Mouse (Mus musculus): ENCODE data around the gene Arhgap11a. TPM values are rescaled to one million over a fixed set of nuclear protein-coding genes. Genes with fewer than 3 reads are reported as not detected.

Gene Arhgap11a
- polyA plus RNA-seq, 1 experiment from 2014 or later = 27.0 TPM

GRCm38 (mm10) chr2:113839488-113839887, 9.0 kb downstream of the Arhgap11a start:
- Histone ChIP-seq H3K4me1 (no peaks in the 10 kb centered on the region), H3K4me3 (no peak overlapping the region), H3K9me3 (no peaks in the 10 kb centered on the region), H3K4me2 (replicated peaks) (no peak overlapping the region), H3K27me3 (no peaks in the 10 kb centered on the region), H3K27ac (no peak overlapping the region), H3K36me3 (peaks cover 65% of the 10 kb centered on the region), H3K9ac (no peak overlapping the region)
- WGBS = 79% methylated on average over 4 of the region's 4 CpGs
- no peak for ATAC-seq (ENCODE audit: low FRiP score, low read depth)

GRCm38 (mm10) chr2:113835219-113835618, 13.2 kb downstream of the Arhgap11a start:
- no peak for ATAC-seq (ENCODE audit: low FRiP score, low read depth)
- H3K9ac ChIP-seq = no peak overlapping the region; the same call in 1 of the 2 replicates
- H3K27ac ChIP-seq = no peak overlapping the region
- 95% methylated on average over 3 of the region's 3 CpGs for WGBS
- no peaks in the 10 kb centered on the region for H3K9me3 ChIP-seq
- H3K4me3 ChIP-seq = no peak overlapping the region
- no peak overlapping the region for H3K4me2 ChIP-seq (replicated peaks)
- H3K36me3 ChIP-seq = peaks cover 58% of the 10 kb centered on the region
- no peaks in the 10 kb centered on the region for H3K27me3 ChIP-seq
- no peaks in the 10 kb centered on the region for H3K4me1 ChIP-seq

- H3K4me1 ChIP-seq = peaks cover 11% of the 10 kb centered on the region
- peak within 1 kb of the TSS; percentile 35; the same call in 1 of the 2 replicates for H3K9ac ChIP-seq
- H3K4me3 ChIP-seq = peak within 1 kb of the TSS; percentile 36
- H3K9me3 ChIP-seq = no peaks in the 10 kb centered on the region
- H3K4me2 ChIP-seq (replicated peaks) = peak within 1 kb of the TSS; percentile 62
- ATAC-seq (ENCODE audit: low FRiP score, low read depth) = peak; percentile 89
- peaks cover 5% of the 10 kb centered on the region; the same call in 1 of the 2 replicates for H3K27me3 ChIP-seq
- 12% methylated on average over 23 of the region's 23 CpGs for WGBS
- no peak within 1 kb of the TSS for H3K27ac ChIP-seq
- H3K36me3 ChIP-seq = peaks cover 25% of the 10 kb centered on the region
Observed at GRCm38 (mm10) chr2:113828943-113829882, 19.2 kb downstream of the Arhgap11a start, which contains the start of gene Scg5. Scg5 (minus strand) TSS chr2:113829121.

- no peak overlapping the region for H3K27ac ChIP-seq
Observed at GRCm38 (mm10) chr2:113828086-113828942, 20.1 kb downstream of the Arhgap11a start.

GRCm38 (mm10) chr2:113823909-113824308, 24.6 kb downstream of the Arhgap11a start:
- ATAC-seq (ENCODE audit: low FRiP score, low read depth) = no peak
- Histone ChIP-seq H3K9ac (no peak overlapping the region), H3K4me1 (peaks cover 5% of the 10 kb centered on the region), H3K27ac (no peak overlapping the region), H3K4me3 (no peak overlapping the region), H3K36me3 (no peaks in the 10 kb centered on the region), H3K9me3 (no peaks in the 10 kb centered on the region), H3K27me3 (peaks cover 5% of the 10 kb centered on the region; the same call in 1 of the 2 replicates), H3K4me2 (replicated peaks) (no peak overlapping the region)
- 0% methylated on average over 2 of the region's 2 CpGs for WGBS

More at GRCm38 (mm10) chr2:113828086-113828942, 20.1 kb downstream of the Arhgap11a start:
- no peaks in the 10 kb centered on the region for H3K9me3 ChIP-seq
- peak overlapping the region; percentile 35; the same call in 1 of the 2 replicates for H3K9ac ChIP-seq
- peak overlapping the region; percentile 36 for H3K4me3 ChIP-seq
- H3K36me3 ChIP-seq = peaks cover 16% of the 10 kb centered on the region
- ATAC-seq (ENCODE audit: low FRiP score, low read depth) = no peak; the same call in 1 of the 2 replicates
- peaks cover 5% of the 10 kb centered on the region; the same call in 1 of the 2 replicates for H3K27me3 ChIP-seq
- peak overlapping the region; percentile 62 for H3K4me2 ChIP-seq (replicated peaks)
- H3K4me1 ChIP-seq = peaks cover 11% of the 10 kb centered on the region
- WGBS = 21% methylated on average over 17 of the region's 17 CpGs

GRCm38 (mm10) chr2:113822367-113822766, 26.1 kb downstream of the Arhgap11a start:
- H3K4me1 ChIP-seq = no peaks in the 10 kb centered on the region
- no peaks in the 10 kb centered on the region for H3K27me3 ChIP-seq
- ATAC-seq (ENCODE audit: low FRiP score, low read depth) = no peak
- no peak overlapping the region for H3K4me3 ChIP-seq
- H3K27ac ChIP-seq = no peak overlapping the region
- no peak overlapping the region for H3K9ac ChIP-seq
- no peak overlapping the region for H3K4me2 ChIP-seq (replicated peaks)
- no peaks in the 10 kb centered on the region for H3K9me3 ChIP-seq
- WGBS = 94% methylated on average over 8 of the region's 8 CpGs
- no peaks in the 10 kb centered on the region for H3K36me3 ChIP-seq

- no peaks in the 10 kb centered on the region for H3K4me1 ChIP-seq
- H3K9ac ChIP-seq = no peak overlapping the region
- WGBS = 60% methylated on average over 12 of the region's 12 CpGs
- H3K27ac ChIP-seq = no peak overlapping the region
- H3K9me3 ChIP-seq = no peaks in the 10 kb centered on the region
- H3K36me3 ChIP-seq = no peaks in the 10 kb centered on the region
- no peak overlapping the region for H3K4me3 ChIP-seq
- H3K4me2 ChIP-seq (replicated peaks) = no peak overlapping the region
- H3K27me3 ChIP-seq = no peaks in the 10 kb centered on the region
- ATAC-seq (ENCODE audit: low FRiP score, low read depth) = no peak
Observed at GRCm38 (mm10) chr2:113821176-113821734, 27.2 kb downstream of the Arhgap11a start.

- Histone ChIP-seq H3K36me3 (no peaks in the 10 kb centered on the region), H3K4me2 (replicated peaks) (no peak overlapping the region), H3K9ac (no peak overlapping the region), H3K9me3 (no peaks in the 10 kb centered on the region), H3K27me3 (no peaks in the 10 kb centered on the region), H3K4me3 (no peak overlapping the region), H3K4me1 (no peaks in the 10 kb centered on the region), H3K27ac (no peak overlapping the region)
- 89% methylated on average over 15 of the region's 15 CpGs for WGBS
- ATAC-seq (ENCODE audit: low FRiP score, low read depth) = no peak
Observed at GRCm38 (mm10) chr2:113820117-113820516, 28.3 kb downstream of the Arhgap11a start.

GRCm38 (mm10) chr2:113817681-113818606, 30.5 kb downstream of the Arhgap11a start:
- 78% methylated on average over 14 of the region's 14 CpGs for WGBS

GRCm38 (mm10) chr2:113807640-113808039, 40.8 kb downstream of the Arhgap11a start:
- 16% methylated on average over 9 of the region's 9 CpGs for WGBS
- Histone ChIP-seq H3K36me3 (no peaks in the 10 kb centered on the region), H3K4me2 (replicated peaks) (no peak overlapping the region), H3K27me3 (no peaks in the 10 kb centered on the region), H3K4me1 (no peaks in the 10 kb centered on the region), H3K9ac (no peak overlapping the region), H3K9me3 (no peaks in the 10 kb centered on the region), H3K27ac (no peak overlapping the region), H3K4me3 (no peak overlapping the region)
- no peak for ATAC-seq (ENCODE audit: low FRiP score, low read depth)

More at GRCm38 (mm10) chr2:113817681-113818606, 30.5 kb downstream of the Arhgap11a start:
- Histone ChIP-seq H3K4me3 (no peak overlapping the region), H3K4me1 (no peaks in the 10 kb centered on the region), H3K4me2 (replicated peaks) (no peak overlapping the region), H3K27me3 (no peaks in the 10 kb centered on the region), H3K9ac (no peak overlapping the region), H3K36me3 (no peaks in the 10 kb centered on the region), H3K27ac (no peak overlapping the region), H3K9me3 (no peaks in the 10 kb centered on the region)
- ATAC-seq (ENCODE audit: low FRiP score, low read depth) = no peak

All from limb, embryonic 13.5 days (tissue).